Mouse (Mus musculus) myocyte (in vitro differentiated cells): ENCODE data around the gene Vrk3.

Experiments used
- CEBPB ChIP-seq: IDR thresholded peaks from 2 replicates; pipeline ENCODE4 v1.6.1; 2011; ENCODE audit warnings: mild to moderate bottlenecking, moderate library complexity; ENCODE audit not compliant: poor library complexity, insufficient read depth, severe bottlenecking
- MYOD1 ChIP-seq, 3 experiments: IDR thresholded peaks; one replicate each; pipeline ENCODE4 v1.6.1; 2011; ENCODE audit warnings: control low read depth in 2 of 3, low read depth in 2 of 3, mild to moderate bottlenecking in 2 of 3, moderate library complexity in 1 of 3; ENCODE audit not compliant: insufficient read length in 2 of 3, control insufficient read depth in 1 of 3
- POLR2A ChIP-seq: IDR thresholded peaks from one replicate; pipeline ENCODE4 v1.6.1; 2011; ENCODE audit warnings: low read depth, mild to moderate bottlenecking, control low read depth, moderate library complexity; ENCODE audit not compliant: insufficient read length
- POLR2AphosphoS2 ChIP-seq: IDR thresholded peaks from one replicate; pipeline ENCODE4 v1.6.1; 2011; ENCODE audit warnings: low read depth, control low read depth; ENCODE audit not compliant: insufficient read length
- SRF ChIP-seq: IDR thresholded peaks from one replicate; pipeline ENCODE4 v1.6.1; 2011; ENCODE audit warnings: low read depth; ENCODE audit not compliant: control insufficient read depth, insufficient read length

- TF ChIP-seq POLR2A (no peak), CEBPB (no peak), POLR2AphosphoS2 (no peak), MYOD1 (IDR thresholded peaks at IDR 0.05; ENCODE audit: control insufficient read depth in 1 of 3, insufficient read length in 2 of 3, low read depth in 2 of 3) (no peak), SRF (no peak)
Measured at GRCm38 (mm10) chr7:44707169-44707675, 41.0 kb upstream of the Vrk3 start.
